Comparison of ENCODE assay signal across 9 mouse cellular contexts in the genomic region with DNA sequence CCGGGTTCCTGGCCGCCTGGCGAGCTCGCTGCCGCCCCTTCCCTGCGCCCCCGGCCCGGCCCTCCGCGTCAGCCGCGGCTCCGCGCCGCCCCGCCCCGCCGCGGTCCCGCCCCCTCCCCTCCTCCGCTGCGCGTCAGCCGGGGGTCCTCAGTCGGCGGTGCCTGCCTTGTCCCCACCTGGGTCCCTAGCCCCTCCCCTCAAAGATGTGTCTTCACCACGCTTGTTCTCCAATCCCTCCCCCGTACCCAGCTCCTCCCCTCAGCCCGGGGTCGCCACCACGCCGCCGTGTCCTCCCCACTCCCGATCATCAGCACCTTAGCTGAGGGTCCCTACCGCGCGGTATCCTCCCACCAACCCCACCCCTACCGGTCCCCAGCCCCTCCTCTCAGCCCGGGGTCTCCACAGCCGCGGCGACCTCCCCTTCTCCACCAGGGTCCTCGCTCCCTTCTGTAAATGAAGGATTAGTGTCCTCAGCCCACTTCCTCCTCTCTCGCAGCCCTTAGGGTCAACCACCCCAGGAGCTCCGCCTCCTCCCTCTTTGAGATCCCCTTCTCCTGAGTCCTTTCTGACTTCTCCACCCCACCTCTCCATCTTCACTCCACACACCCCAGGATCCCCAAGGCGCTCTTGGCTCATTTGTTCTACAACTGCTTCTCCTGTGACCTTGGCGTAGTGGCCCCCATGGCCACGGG. TPM values are rescaled to one million over a fixed set of nuclear protein-coding genes. Genes with fewer than 3 reads are reported as not detected.
DNase-seq lines count a peak whose midpoint lies in the region; ATAC-seq and TF ChIP-seq lines count a peak whose summit lies in the region.
"Not testable (repeated sequence)": the region's sequence is repeated elsewhere in the genome, so short reads cannot be mapped to it uniquely, and the experiment has no call there.
"Had no signal": no experiment of that assay in that cellular context is flagged by ENCODE, and none has a peak within 500 bp of the region (broad histone marks: within the 10 kb centered on the region; RNA-seq: fewer than 3 reads in every experiment).

No protein-coding gene starts in this region.

- not testable (repeated sequence) for H3K9ac ChIP-seq in forebrain, embryonic 14.5 days (ENCODE audit: low read length); heart, embryonic 16.5 days (ENCODE audit: low read length); intestine, embryonic 14.5 days (ENCODE audit: low read length); limb, embryonic 14.5 days (ENCODE audit: low read depth, low read length, severe bottlenecking); lung, embryonic 16.5 days (ENCODE audit: low read length); midbrain, postnatal 0 days (replicated peaks; ENCODE audit: low read length, poor library complexity, severe bottlenecking); stomach, postnatal 0 days (ENCODE audit: low read length)

- not testable (repeated sequence) for H3K36me3 ChIP-seq in forebrain, embryonic 14.5 days (ENCODE audit: control insufficient read depth, insufficient read depth, low read length); heart, embryonic 16.5 days (ENCODE audit: control insufficient read depth, insufficient read depth); intestine, embryonic 14.5 days (ENCODE audit: control insufficient read depth, insufficient read depth, low read length); limb, embryonic 14.5 days (ENCODE audit: control insufficient read depth, insufficient read depth, low read length); lung, embryonic 16.5 days (ENCODE audit: control insufficient read depth, insufficient read depth, low read length); midbrain, postnatal 0 days (ENCODE audit: insufficient read depth, low read length); stomach, postnatal 0 days (ENCODE audit: control insufficient read depth, insufficient read depth, low read length)

- H3K27ac ChIP-seq in forebrain, embryonic 14.5 days (ENCODE audit: low read depth, low read length); heart, embryonic 16.5 days (ENCODE audit: low read length); intestine, embryonic 14.5 days (ENCODE audit: low read depth); limb, embryonic 14.5 days (replicated peaks; ENCODE audit: low read depth, low read length); lung, embryonic 16.5 days (ENCODE audit: low read length); midbrain, postnatal 0 days (ENCODE audit: low read depth, low read length); stomach, postnatal 0 days (replicated peaks): not testable (repeated sequence)

- not testable (repeated sequence) for DNase-seq in forebrain, embryonic 14.5 days (ENCODE audit: low spot score); intestine, embryonic 14.5 days (ENCODE audit: low spot score); limb, embryonic 14.5 days (ENCODE audit: low spot score); midbrain, postnatal 0 days (ENCODE audit: low spot score); stomach, postnatal 0 days (ENCODE audit: low spot score)

- TF ChIP-seq CTCF in midbrain, postnatal 0 days (IDR thresholded peaks at IDR 0.05); stomach, postnatal 0 days (IDR thresholded peaks at IDR 0.05; ENCODE audit: low read depth): not testable (repeated sequence)

- ATAC-seq in common myeloid progenitor, adult 5-6 weeks (replicated peaks; ENCODE audit: low read depth, poor library complexity, severe bottlenecking), result peak; percentile 64
- peak; percentile 95 for ATAC-seq in forebrain, embryonic 14.5 days
- ATAC-seq in heart, embryonic 16.5 days (replicated peaks; ENCODE audit: extremely low read depth, insufficient read depth, low FRiP score), result peak; percentile 75
- peak; percentile 92 for ATAC-seq in intestine, embryonic 14.5 days (replicated peaks; ENCODE audit: low FRiP score, low TSS enrichment, low read depth)
- ATAC-seq in limb, embryonic 14.5 days (ENCODE audit: low FRiP score, low read depth), result peak; percentile 93
- ATAC-seq in lung, embryonic 16.5 days (ENCODE audit: low read depth), result peak; percentile 82
- ATAC-seq in midbrain, postnatal 0 days (ENCODE audit: low FRiP score), result peak; percentile 88
- ATAC-seq in stomach, postnatal 0 days (ENCODE audit: low FRiP score, low TSS enrichment), result peak; percentile 69

- not testable (repeated sequence) for TF ChIP-seq POLR2A in limb, embryonic 14.5 days (IDR thresholded peaks at IDR 0.05; ENCODE audit: borderline replicate concordance, extremely low read depth, insufficient read depth, insufficient read length)

- not testable (repeated sequence) for H3K4me1 ChIP-seq in forebrain, embryonic 14.5 days (ENCODE audit: control insufficient read depth, insufficient read depth, low read length); heart, embryonic 16.5 days (ENCODE audit: control insufficient read depth, insufficient read depth, low read length); intestine, embryonic 14.5 days (replicated peaks; ENCODE audit: control insufficient read depth, insufficient read depth, low read length); limb, embryonic 14.5 days (ENCODE audit: control insufficient read depth, insufficient read depth, low read length); lung, embryonic 16.5 days (replicated peaks; ENCODE audit: control insufficient read depth, insufficient read depth, low read length); midbrain, postnatal 0 days (ENCODE audit: insufficient read depth, low read length); stomach, postnatal 0 days (replicated peaks; ENCODE audit: control insufficient read depth, insufficient read depth)

- TF ChIP-seq EP300 in stomach, postnatal 0 days (optimal IDR thresholded peaks at IDR 0.05), result not testable (repeated sequence)

- not testable (repeated sequence) for H3K4me2 ChIP-seq in forebrain, embryonic 14.5 days (ENCODE audit: low read length); heart, embryonic 16.5 days (ENCODE audit: low read depth, low read length); intestine, embryonic 14.5 days (ENCODE audit: low read length); limb, embryonic 14.5 days (replicated peaks; ENCODE audit: low read depth, low read length, severe bottlenecking); lung, embryonic 16.5 days (ENCODE audit: low read depth, low read length); midbrain, postnatal 0 days (ENCODE audit: low read depth, low read length, poor library complexity, severe bottlenecking); stomach, postnatal 0 days (replicated peaks; ENCODE audit: low read depth)

- not testable (repeated sequence) for H3K4me3 ChIP-seq in forebrain, embryonic 14.5 days (ENCODE audit: low read depth, low read length); heart, embryonic 16.5 days (ENCODE audit: low read length); intestine, embryonic 14.5 days (ENCODE audit: low read depth, low read length); limb, embryonic 14.5 days (replicated peaks; ENCODE audit: low read length); lung, embryonic 16.5 days (ENCODE audit: low read length); midbrain, postnatal 0 days (ENCODE audit: low read depth, low read length); stomach, postnatal 0 days (ENCODE audit: low read depth, low read length)

- not testable (repeated sequence) for H3K27me3 ChIP-seq in forebrain, embryonic 14.5 days (replicated peaks; ENCODE audit: control insufficient read depth, insufficient read depth, low read length); heart, embryonic 16.5 days (ENCODE audit: control insufficient read depth, insufficient read depth, low read length); intestine, embryonic 14.5 days (replicated peaks; ENCODE audit: control insufficient read depth, insufficient read depth, low read length); limb, embryonic 14.5 days (ENCODE audit: control insufficient read depth, insufficient read depth, low read length); lung, embryonic 16.5 days (ENCODE audit: control insufficient read depth, insufficient read depth, low read depth, low read length); midbrain, postnatal 0 days (ENCODE audit: insufficient read depth, low read length); stomach, postnatal 0 days (ENCODE audit: control insufficient read depth, insufficient read depth, low read length)

- H3K9me3 ChIP-seq in forebrain, embryonic 14.5 days (replicated peaks; ENCODE audit: control insufficient read depth, low read length); heart, embryonic 16.5 days (replicated peaks; ENCODE audit: control insufficient read depth, low read length); intestine, embryonic 14.5 days (ENCODE audit: control insufficient read depth, low read length); limb, embryonic 14.5 days (ENCODE audit: control insufficient read depth, low read length); lung, embryonic 16.5 days (ENCODE audit: control insufficient read depth, low read length); midbrain, postnatal 0 days (ENCODE audit: low read length); stomach, postnatal 0 days (ENCODE audit: control insufficient read depth, low read length): not testable (repeated sequence)

- WGBS in forebrain, embryonic 14.5 days, result no CpG with 5 or more reads among the region's 48 CpGs
- WGBS in heart, embryonic 16.5 days, result no CpG with 5 or more reads among the region's 48 CpGs
- WGBS in intestine, embryonic 14.5 days, result no CpG with 5 or more reads among the region's 48 CpGs
- no CpG with 5 or more reads among the region's 48 CpGs for WGBS in limb, embryonic 14.5 days
- WGBS in lung, embryonic 16.5 days, result no CpG with 5 or more reads among the region's 48 CpGs
- no CpG with 5 or more reads among the region's 48 CpGs for WGBS in midbrain, postnatal 0 days
- WGBS in stomach, postnatal 0 days, result no CpG with 5 or more reads among the region's 48 CpGs

RNA-seq across cellular contexts. Expression of gene Gm3435, which starts 14.7 kb away (rescaled TPM):
- 0.39 and 2.5 TPM in 2 replicates for total RNA-seq in common myeloid progenitor, adult 5-6 weeks (2017)
- polyA plus RNA-seq in forebrain, embryonic 14.5 days (2014; fragmentation: Nextera tagmentation; extraction: Ambion mirVana), result 6.7 and 7.0 TPM in 2 replicates
- 5.1 and 5.3 TPM in 2 replicates for polyA plus RNA-seq in heart, embryonic 16.5 days (2015; fragmentation: Nextera tagmentation; extraction: Ambion mirVana)
- 4.5 and 5.1 TPM in 2 replicates for polyA plus RNA-seq in intestine, embryonic 14.5 days (2014; fragmentation: Nextera tagmentation; extraction: Ambion mirVana)
- 4.3 and 5.3 TPM in 2 replicates for polyA plus RNA-seq in limb, embryonic 14.5 days (2012; rRNA removed)
- 3.2 and 4.6 TPM in 2 replicates for polyA plus RNA-seq in limb, embryonic 14.5 days (2014; fragmentation: Nextera tagmentation; extraction: Ambion mirVana)
- polyA plus RNA-seq in lung, embryonic 16.5 days (2015; fragmentation: Nextera tagmentation; extraction: Ambion mirVana), result 8.4 and 9.7 TPM in 2 replicates
- 4.0 and 4.8 TPM in 2 replicates for total RNA-seq in midbrain, postnatal 0 days (2014; rRNA removed)
- polyA plus RNA-seq in midbrain, postnatal 0 days (2015; fragmentation: Nextera tagmentation; extraction: Ambion mirVana), result 8.7 and 9.1 TPM in 2 replicates
- 5.4 and 5.8 TPM in 2 replicates for polyA plus RNA-seq in stomach, postnatal 0 days (2015; fragmentation: Nextera tagmentation; extraction: Ambion mirVana)

RNA-seq across cellular contexts. Expression of gene Ermard, which starts 16.4 kb away (rescaled TPM):
- total RNA-seq in common myeloid progenitor, adult 5-6 weeks (2017), result 24.0 and 48.0 TPM in 2 replicates
- polyA plus RNA-seq in forebrain, embryonic 14.5 days (2014; fragmentation: Nextera tagmentation; extraction: Ambion mirVana), result 54.7 and 67.5 TPM in 2 replicates
- 57.1 and 68.3 TPM in 2 replicates for polyA plus RNA-seq in heart, embryonic 16.5 days (2015; fragmentation: Nextera tagmentation; extraction: Ambion mirVana)
- polyA plus RNA-seq in intestine, embryonic 14.5 days (2014; fragmentation: Nextera tagmentation; extraction: Ambion mirVana), result 61.9 and 75.4 TPM in 2 replicates
- polyA plus RNA-seq in limb, embryonic 14.5 days (2012; rRNA removed), result 89.0 and 93.8 TPM in 2 replicates
- 59.9 and 79.9 TPM in 2 replicates for polyA plus RNA-seq in limb, embryonic 14.5 days (2014; fragmentation: Nextera tagmentation; extraction: Ambion mirVana)
- polyA plus RNA-seq in lung, embryonic 16.5 days (2015; fragmentation: Nextera tagmentation; extraction: Ambion mirVana), result 85.1 and 91.1 TPM in 2 replicates
- total RNA-seq in midbrain, postnatal 0 days (2014; rRNA removed), result 38.4 and 45.2 TPM in 2 replicates
- polyA plus RNA-seq in midbrain, postnatal 0 days (2015; fragmentation: Nextera tagmentation; extraction: Ambion mirVana), result 42.9 and 58.9 TPM in 2 replicates
- polyA plus RNA-seq in stomach, postnatal 0 days (2015; fragmentation: Nextera tagmentation; extraction: Ambion mirVana), result 33.3 and 36.2 TPM in 2 replicates

RNA-seq across cellular contexts. Expression of gene Tcte3, which starts 16.6 kb away (rescaled TPM):
- total RNA-seq in common myeloid progenitor, adult 5-6 weeks (2017), result 1.4 and 7.8 TPM in 2 replicates
- polyA plus RNA-seq in forebrain, embryonic 14.5 days (2014; fragmentation: Nextera tagmentation; extraction: Ambion mirVana), result 0.65 TPM in 1 of 2 replicates, not detected in the other
- not detected in 2 replicates for polyA plus RNA-seq in heart, embryonic 16.5 days (2015; fragmentation: Nextera tagmentation; extraction: Ambion mirVana)
- 1.1 TPM in 1 of 2 replicates, not detected in the other for polyA plus RNA-seq in intestine, embryonic 14.5 days (2014; fragmentation: Nextera tagmentation; extraction: Ambion mirVana)
- 0.10 TPM in 1 of 2 replicates, not detected in the other for polyA plus RNA-seq in limb, embryonic 14.5 days (2012; rRNA removed)
- 1.3 TPM in 1 of 2 replicates, not detected in the other for polyA plus RNA-seq in limb, embryonic 14.5 days (2014; fragmentation: Nextera tagmentation; extraction: Ambion mirVana)
- polyA plus RNA-seq in lung, embryonic 16.5 days (2015; fragmentation: Nextera tagmentation; extraction: Ambion mirVana), result 0.65 and 0.95 TPM in 2 replicates
- not detected in 2 replicates for total RNA-seq in midbrain, postnatal 0 days (2014; rRNA removed)
- polyA plus RNA-seq in midbrain, postnatal 0 days (2015; fragmentation: Nextera tagmentation; extraction: Ambion mirVana), result not detected in 2 replicates
- polyA plus RNA-seq in stomach, postnatal 0 days (2015; fragmentation: Nextera tagmentation; extraction: Ambion mirVana), result 0.79 and 1.3 TPM in 2 replicates
- polyA plus RNA-seq: kidney, adult 2 months had no signal

RNA-seq across cellular contexts. Expression of gene Gm3448, which starts 16.7 kb away (rescaled TPM):
- total RNA-seq in common myeloid progenitor, adult 5-6 weeks (2017), result 6.8 and 11.6 TPM in 2 replicates
- 2.8 and 4.2 TPM in 2 replicates for polyA plus RNA-seq in forebrain, embryonic 14.5 days (2014; fragmentation: Nextera tagmentation; extraction: Ambion mirVana)
- polyA plus RNA-seq in heart, embryonic 16.5 days (2015; fragmentation: Nextera tagmentation; extraction: Ambion mirVana), result 2.0 and 2.7 TPM in 2 replicates
- polyA plus RNA-seq in intestine, embryonic 14.5 days (2014; fragmentation: Nextera tagmentation; extraction: Ambion mirVana), result 3.7 and 3.8 TPM in 2 replicates
- 1.00 and 2.6 TPM in 2 replicates for polyA plus RNA-seq in limb, embryonic 14.5 days (2012; rRNA removed)
- polyA plus RNA-seq in limb, embryonic 14.5 days (2014; fragmentation: Nextera tagmentation; extraction: Ambion mirVana), result 2.1 and 2.7 TPM in 2 replicates
- polyA plus RNA-seq in lung, embryonic 16.5 days (2015; fragmentation: Nextera tagmentation; extraction: Ambion mirVana), result 2.7 and 3.1 TPM in 2 replicates
- total RNA-seq in midbrain, postnatal 0 days (2014; rRNA removed), result 0.99 and 5.1 TPM in 2 replicates
- polyA plus RNA-seq in midbrain, postnatal 0 days (2015; fragmentation: Nextera tagmentation; extraction: Ambion mirVana), result 0.98 and 3.1 TPM in 2 replicates
- polyA plus RNA-seq in stomach, postnatal 0 days (2015; fragmentation: Nextera tagmentation; extraction: Ambion mirVana), result 2.9 and 3.9 TPM in 2 replicates

RNA-seq across cellular contexts. Expression of gene Gm3417, which starts 46.1 kb away (rescaled TPM):
- 2.6 TPM in 1 of 2 replicates, not detected in the other for total RNA-seq in common myeloid progenitor, adult 5-6 weeks (2017)
- polyA plus RNA-seq in forebrain, embryonic 14.5 days (2014; fragmentation: Nextera tagmentation; extraction: Ambion mirVana), result 0.62 and 0.78 TPM in 2 replicates
- 2.1 TPM in 1 of 2 replicates, not detected in the other for polyA plus RNA-seq in heart, embryonic 16.5 days (2015; fragmentation: Nextera tagmentation; extraction: Ambion mirVana)
- polyA plus RNA-seq in intestine, embryonic 14.5 days (2014; fragmentation: Nextera tagmentation; extraction: Ambion mirVana), result 1.6 TPM in 1 of 2 replicates, not detected in the other
- polyA plus RNA-seq in limb, embryonic 14.5 days (2012; rRNA removed), result 0.54 TPM in 1 of 2 replicates, not detected in the other
- not detected in 2 replicates for polyA plus RNA-seq in limb, embryonic 14.5 days (2014; fragmentation: Nextera tagmentation; extraction: Ambion mirVana)
- polyA plus RNA-seq in lung, embryonic 16.5 days (2015; fragmentation: Nextera tagmentation; extraction: Ambion mirVana), result 1.6 and 1.8 TPM in 2 replicates
- 4.1 TPM in 1 of 2 replicates, not detected in the other for total RNA-seq in midbrain, postnatal 0 days (2014; rRNA removed)
- 0.86 and 2.7 TPM in 2 replicates for polyA plus RNA-seq in midbrain, postnatal 0 days (2015; fragmentation: Nextera tagmentation; extraction: Ambion mirVana)
- polyA plus RNA-seq in stomach, postnatal 0 days (2015; fragmentation: Nextera tagmentation; extraction: Ambion mirVana), result 1.6 TPM in 1 of 2 replicates, not detected in the other
